Mouse (Mus musculus): ENCODE data around the gene Tmem95. TPM values are rescaled to one million over a fixed set of nuclear protein-coding genes. Genes with fewer than 3 reads are reported as not detected.
A peak's percentile ranks its signal among the peaks of the same experiment; 100 is the strongest.

Gene Tmem95
- polyA plus RNA-seq, 1 experiment = not detected

- no peak overlapping the region for H3ac ChIP-seq (ENCODE audit: control insufficient read depth, insufficient read length, low read depth)
- peaks cover 8% of the 10 kb centered on the region for H3K27me3 ChIP-seq (ENCODE audit: control insufficient read depth, insufficient read depth, insufficient read length)
- no peaks in the 10 kb centered on the region for H3K79me3 ChIP-seq (ENCODE audit: low read depth)
- H3K36me3 ChIP-seq (ENCODE audit: control insufficient read depth, insufficient read depth) = peaks cover 22% of the 10 kb centered on the region
- TF ChIP-seq CEBPB (IDR thresholded peaks at IDR 0.05; ENCODE audit: low read depth) (no peak), MAX (IDR thresholded peaks at IDR 0.05) (no peak), CTCF (IDR thresholded peaks at IDR 0.05; ENCODE audit: control insufficient read depth, insufficient read depth, insufficient read length) (no peak), MYOG (IDR thresholded peaks at IDR 0.05; ENCODE audit: control insufficient read depth, extremely low read depth, insufficient read length) (no peak), USF1 (IDR thresholded peaks at IDR 0.05; ENCODE audit: low read depth) (no peak), MYOD1 (IDR thresholded peaks at IDR 0.05; ENCODE audit: control insufficient read depth, insufficient read length, low read depth) (no peak), FOSL1 (IDR thresholded peaks at IDR 0.05; ENCODE audit: insufficient read depth, low read length, poor library complexity, severe bottlenecking) (no peak)
- no peak overlapping the region for H3K4me3 ChIP-seq (ENCODE audit: insufficient read depth, poor library complexity, severe bottlenecking)
- H3K79me2 ChIP-seq (ENCODE audit: control insufficient read depth, insufficient read depth) = no peaks in the 10 kb centered on the region
Observed at GRCm38 (mm10) chr11:69854680-69855079, 23.1 kb downstream of the Tmem95 start.

- Histone ChIP-seq H3ac (ENCODE audit: control insufficient read depth, insufficient read length, low read depth) (no peak overlapping the region), H3K36me3 (ENCODE audit: control insufficient read depth, insufficient read depth) (peaks cover 28% of the 10 kb centered on the region), H3K79me3 (ENCODE audit: low read depth) (no peaks in the 10 kb centered on the region), H3K79me2 (ENCODE audit: control insufficient read depth, insufficient read depth) (no peaks in the 10 kb centered on the region), H3K4me3 (ENCODE audit: insufficient read depth, poor library complexity, severe bottlenecking) (no peak overlapping the region), H3K27me3 (ENCODE audit: control insufficient read depth, insufficient read depth, insufficient read length) (peaks cover 8% of the 10 kb centered on the region)
- TF ChIP-seq CEBPB (IDR thresholded peaks at IDR 0.05; ENCODE audit: low read depth) (no peak), FOSL1 (IDR thresholded peaks at IDR 0.05; ENCODE audit: insufficient read depth, low read length, poor library complexity, severe bottlenecking) (no peak), USF1 (IDR thresholded peaks at IDR 0.05; ENCODE audit: low read depth) (peak; percentile 87), MAX (IDR thresholded peaks at IDR 0.05) (no peak), MYOG (IDR thresholded peaks at IDR 0.05; ENCODE audit: control insufficient read depth, extremely low read depth, insufficient read length) (no peak), CTCF (IDR thresholded peaks at IDR 0.05; ENCODE audit: control insufficient read depth, insufficient read depth, insufficient read length) (no peak)
Observed at GRCm38 (mm10) chr11:69853994-69854393, 23.8 kb downstream of the Tmem95 start.

- H3ac ChIP-seq (ENCODE audit: control insufficient read depth, insufficient read length, low read depth) = no peak overlapping the region
- H3K79me3 ChIP-seq (ENCODE audit: low read depth) = peaks cover 2% of the 10 kb centered on the region
- H3K79me2 ChIP-seq (ENCODE audit: control insufficient read depth, insufficient read depth) = peaks cover 22% of the 10 kb centered on the region
- no peaks in the 10 kb centered on the region for H3K27me3 ChIP-seq (ENCODE audit: control insufficient read depth, insufficient read depth, insufficient read length)
- H3K4me3 ChIP-seq (ENCODE audit: insufficient read depth, poor library complexity, severe bottlenecking) = no peak overlapping the region
- peaks cover 45% of the 10 kb centered on the region for H3K36me3 ChIP-seq (ENCODE audit: control insufficient read depth, insufficient read depth)
- TF ChIP-seq MYOG (IDR thresholded peaks at IDR 0.05; ENCODE audit: control insufficient read depth, extremely low read depth, insufficient read length) (no peak), MAX (IDR thresholded peaks at IDR 0.05) (no peak), MYOD1 (IDR thresholded peaks at IDR 0.05; ENCODE audit: control insufficient read depth, insufficient read length, low read depth) (no peak), FOSL1 (IDR thresholded peaks at IDR 0.05; ENCODE audit: insufficient read depth, low read length, poor library complexity, severe bottlenecking) (no peak), USF1 (IDR thresholded peaks at IDR 0.05; ENCODE audit: low read depth) (no peak), CEBPB (IDR thresholded peaks at IDR 0.05; ENCODE audit: low read depth) (no peak), CTCF (IDR thresholded peaks at IDR 0.05; ENCODE audit: control insufficient read depth, insufficient read depth, insufficient read length) (no peak)
Observed at GRCm38 (mm10) chr11:69850754-69851153, 27.1 kb downstream of the Tmem95 start.

- no peak for TF ChIP-seq CTCF (IDR thresholded peaks at IDR 0.05; ENCODE audit: control insufficient read depth, insufficient read depth, insufficient read length)
- TF ChIP-seq MYOG (IDR thresholded peaks at IDR 0.05; ENCODE audit: control insufficient read depth, extremely low read depth, insufficient read length) = no peak
- no peak for TF ChIP-seq CEBPB (IDR thresholded peaks at IDR 0.05; ENCODE audit: low read depth)
- no peak for TF ChIP-seq FOSL1 (IDR thresholded peaks at IDR 0.05; ENCODE audit: insufficient read depth, low read length, poor library complexity, severe bottlenecking)
- TF ChIP-seq MAX (IDR thresholded peaks at IDR 0.05) = no peak
- TF ChIP-seq MYOD1 (IDR thresholded peaks at IDR 0.05; ENCODE audit: control insufficient read depth, insufficient read length, low read depth) = no peak
- TF ChIP-seq USF1 (IDR thresholded peaks at IDR 0.05; ENCODE audit: low read depth) = no peak
- H3K79me3 ChIP-seq (ENCODE audit: low read depth) = peaks cover 2% of the 10 kb centered on the region
- no peak overlapping the region for H3K4me3 ChIP-seq (ENCODE audit: insufficient read depth, poor library complexity, severe bottlenecking)
- no peaks in the 10 kb centered on the region for H3K27me3 ChIP-seq (ENCODE audit: control insufficient read depth, insufficient read depth, insufficient read length)
- H3K79me2 ChIP-seq (ENCODE audit: control insufficient read depth, insufficient read depth) = peaks cover 22% of the 10 kb centered on the region
- peaks cover 45% of the 10 kb centered on the region for H3K36me3 ChIP-seq (ENCODE audit: control insufficient read depth, insufficient read depth)
- H3ac ChIP-seq (ENCODE audit: control insufficient read depth, insufficient read length, low read depth) = no peak overlapping the region
Observed at GRCm38 (mm10) chr11:69849884-69850283, 27.9 kb downstream of the Tmem95 start.

GRCm38 (mm10) chr11:69849128-69849527 lies 28.7 kb downstream of the Tmem95 start:
- TF ChIP-seq CEBPB (IDR thresholded peaks at IDR 0.05; ENCODE audit: low read depth) (no peak), MAX (IDR thresholded peaks at IDR 0.05) (no peak)
- H3ac ChIP-seq (ENCODE audit: control insufficient read depth, insufficient read length, low read depth) = no peak overlapping the region
- H3K4me3 ChIP-seq (ENCODE audit: insufficient read depth, poor library complexity, severe bottlenecking) = no peak overlapping the region
- peaks cover 22% of the 10 kb centered on the region for H3K79me2 ChIP-seq (ENCODE audit: control insufficient read depth, insufficient read depth)
- H3K79me3 ChIP-seq (ENCODE audit: low read depth) = peaks cover 2% of the 10 kb centered on the region
- peaks cover 45% of the 10 kb centered on the region for H3K36me3 ChIP-seq (ENCODE audit: control insufficient read depth, insufficient read depth)
- no peaks in the 10 kb centered on the region for H3K27me3 ChIP-seq (ENCODE audit: control insufficient read depth, insufficient read depth, insufficient read length)

- no peak overlapping the region for H3ac ChIP-seq (ENCODE audit: control insufficient read depth, insufficient read length, low read depth)
- TF ChIP-seq FOSL1 (IDR thresholded peaks at IDR 0.05; ENCODE audit: insufficient read depth, low read length, poor library complexity, severe bottlenecking) (no peak), USF1 (IDR thresholded peaks at IDR 0.05; ENCODE audit: low read depth) (no peak), CEBPB (IDR thresholded peaks at IDR 0.05; ENCODE audit: low read depth) (no peak), MYOD1 (IDR thresholded peaks at IDR 0.05; ENCODE audit: control insufficient read depth, insufficient read length, low read depth) (no peak), MYOG (IDR thresholded peaks at IDR 0.05; ENCODE audit: control insufficient read depth, extremely low read depth, insufficient read length) (no peak), CTCF (IDR thresholded peaks at IDR 0.05; ENCODE audit: control insufficient read depth, insufficient read depth, insufficient read length) (no peak), MAX (IDR thresholded peaks at IDR 0.05) (no peak)
- peaks cover 22% of the 10 kb centered on the region for H3K79me2 ChIP-seq (ENCODE audit: control insufficient read depth, insufficient read depth)
- peaks cover 2% of the 10 kb centered on the region for H3K79me3 ChIP-seq (ENCODE audit: low read depth)
- no peak overlapping the region for H3K4me3 ChIP-seq (ENCODE audit: insufficient read depth, poor library complexity, severe bottlenecking)
- H3K27me3 ChIP-seq (ENCODE audit: control insufficient read depth, insufficient read depth, insufficient read length) = no peaks in the 10 kb centered on the region
- H3K36me3 ChIP-seq (ENCODE audit: control insufficient read depth, insufficient read depth) = peaks cover 45% of the 10 kb centered on the region
Observed at GRCm38 (mm10) chr11:69848021-69848420, 29.8 kb downstream of the Tmem95 start.
